Mouse (Mus musculus): ENCODE results near the gene Casc3.

DNA sequence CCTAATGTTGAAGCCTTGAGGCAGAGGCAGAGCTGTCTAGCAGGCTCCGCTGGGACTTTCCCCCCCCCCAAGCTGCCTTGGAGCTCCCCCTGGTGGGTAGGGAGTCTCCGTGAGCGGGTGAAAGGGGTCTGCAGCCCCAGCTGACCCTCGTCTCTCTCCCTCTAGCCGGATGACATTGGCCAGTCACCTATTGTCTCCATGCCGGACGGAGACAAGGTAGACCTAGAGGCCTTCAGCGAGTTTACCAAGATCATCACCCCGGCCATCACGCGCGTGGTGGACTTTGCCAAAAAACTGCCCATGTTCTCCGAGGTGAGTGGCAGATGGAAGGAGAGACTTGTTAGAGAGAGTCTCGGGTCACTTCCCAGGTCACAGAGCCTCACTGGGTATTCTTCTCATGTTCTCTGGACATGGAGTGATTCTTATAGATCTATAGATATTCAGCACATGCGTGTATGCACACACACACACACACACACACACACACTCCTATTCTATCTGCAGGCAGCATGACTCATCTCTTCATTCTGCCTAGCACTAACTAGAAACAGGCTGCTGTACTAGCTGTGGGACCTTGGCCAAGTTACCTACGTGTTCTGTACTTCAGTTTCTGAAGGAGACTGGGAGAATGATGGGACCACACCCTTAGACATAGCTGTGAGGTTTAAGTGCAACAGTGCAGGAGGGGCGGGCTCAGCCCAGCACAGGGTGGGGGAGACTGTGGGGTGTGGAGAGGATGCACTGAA lies 41.8 kb upstream of the Casc3 start:
- TF ChIP-seq CTCF (IDR thresholded peaks at IDR 0.05; ENCODE audit: low read depth): peak; percentile 73
- no peak for TF ChIP-seq EP300 (optimal IDR thresholded peaks at IDR 0.05)
